Mouse (Mus musculus): ENCODE measurements around the gene Npas3.
A peak's percentile ranks its signal among the peaks of the same experiment; 100 is the strongest.

Gene Npas3

GRCm38 (mm10) chr12:53852432-53852831 lies 604.0 kb downstream of the Npas3 start:
- DNase-seq (ENCODE audit: low read depth, low spot score), result no peak

GRCm38 (mm10) chr12:53860176-53860575 lies 611.7 kb downstream of the Npas3 start:
- peak; percentile 76 for DNase-seq (ENCODE audit: low read depth, low spot score)

GRCm38 (mm10) chr12:53862281-53862680 lies 613.8 kb downstream of the Npas3 start:
- no peak for DNase-seq (ENCODE audit: low read depth, low spot score)

GRCm38 (mm10) chr12:53864436-53865136 lies 616.1 kb downstream of the Npas3 start:
- peak; percentile 33 for DNase-seq (ENCODE audit: low read depth, low spot score)

GRCm38 (mm10) chr12:53865691-53866090 lies 617.2 kb downstream of the Npas3 start:
- DNase-seq (ENCODE audit: low read depth, low spot score), result peak; percentile 67

GRCm38 (mm10) chr12:53869981-53870380 lies 621.5 kb downstream of the Npas3 start:
- no peak for DNase-seq (ENCODE audit: low read depth, low spot score)

GRCm38 (mm10) chr12:53875226-53875625 lies 626.7 kb downstream of the Npas3 start:
- no peak for DNase-seq (ENCODE audit: low read depth, low spot score)

GRCm38 (mm10) chr12:53876693-53877092 lies 628.2 kb downstream of the Npas3 start:
- no peak for DNase-seq (ENCODE audit: low read depth, low spot score)

GRCm38 (mm10) chr12:53881684-53882083 lies 633.2 kb downstream of the Npas3 start:
- DNase-seq (ENCODE audit: low read depth, low spot score), result no peak

- DNase-seq (ENCODE audit: low read depth, low spot score), result no peak
Observed at GRCm38 (mm10) chr12:53882863-53883262, 634.4 kb downstream of the Npas3 start.

GRCm38 (mm10) chr12:53888624-53889023 lies 640.1 kb downstream of the Npas3 start:
- peak; percentile 82 for DNase-seq (ENCODE audit: low read depth, low spot score)

- no peak for DNase-seq (ENCODE audit: low read depth, low spot score)
Observed at GRCm38 (mm10) chr12:53895909-53896308, 647.4 kb downstream of the Npas3 start.

GRCm38 (mm10) chr12:53908761-53909160 lies 660.3 kb downstream of the Npas3 start:
- peak; percentile 40 for DNase-seq (ENCODE audit: low read depth, low spot score)

GRCm38 (mm10) chr12:53910192-53910591 lies 661.7 kb downstream of the Npas3 start:
- no peak for DNase-seq (ENCODE audit: low read depth, low spot score)

GRCm38 (mm10) chr12:53922153-53922552 lies 673.7 kb downstream of the Npas3 start:
- no peak for DNase-seq (ENCODE audit: low read depth, low spot score)

GRCm38 (mm10) chr12:53948826-53949225 lies 700.3 kb downstream of the Npas3 start:
- DNase-seq (ENCODE audit: low read depth, low spot score), result peak; percentile 90

GRCm38 (mm10) chr12:53962004-53962403 lies 713.5 kb downstream of the Npas3 start:
- DNase-seq (ENCODE audit: low read depth, low spot score), result no peak

GRCm38 (mm10) chr12:53963534-53963933 lies 715.1 kb downstream of the Npas3 start:
- no peak for DNase-seq (ENCODE audit: low read depth, low spot score)

GRCm38 (mm10) chr12:53969378-53970174 lies 721.1 kb downstream of the Npas3 start:
- DNase-seq (ENCODE audit: low read depth, low spot score), result no peak

GRCm38 (mm10) chr12:53970721-53971120 lies 722.2 kb downstream of the Npas3 start:
- DNase-seq (ENCODE audit: low read depth, low spot score), result peak; percentile 78

- no peak for DNase-seq (ENCODE audit: low read depth, low spot score)
Observed at GRCm38 (mm10) chr12:53973414-53973813, 724.9 kb downstream of the Npas3 start.

- no peak for DNase-seq (ENCODE audit: low read depth, low spot score)
Observed at GRCm38 (mm10) chr12:53981575-53982507, 733.4 kb downstream of the Npas3 start.
